Mouse (Mus musculus): Measurements from ENCODE around the gene Atf6b.

Atf6b gene

GRCm38 (mm10) chr17:34700671-34701071 lies 53.7 kb downstream of the Atf6b start:
- no peak for DNase-seq

Data from thymus, adult 18-20 months (tissue).